Mouse (Mus musculus) lung, postnatal 4 days (tissue): Measurements from ENCODE around the gene 1700125H20Rik.
A peak's percentile ranks its signal among the peaks of the same experiment; 100 is the strongest.
"Not testable (repeated sequence)": the region's sequence is repeated elsewhere in the genome, so short reads cannot be mapped to it uniquely, and the experiment has no call there.

ENCODE experiments used
- DNase-seq, 2 experiments: peaks; one replicate each; pipeline ENCODE4 v3.0.0; 2021

Gene 1700125H20Rik

GRCm38 (mm10) chr11:85170058-85170740 lies at the start of gene 1700125H20Rik:
Gene 1700125H20Rik (plus strand): TSS chr11:85170404.
- peak; percentile 91 to 92 for DNase-seq

GRCm38 (mm10) chr11:85122073-85122472 lies 48.1 kb upstream of the 1700125H20Rik start:
- no peak for DNase-seq

DNA sequence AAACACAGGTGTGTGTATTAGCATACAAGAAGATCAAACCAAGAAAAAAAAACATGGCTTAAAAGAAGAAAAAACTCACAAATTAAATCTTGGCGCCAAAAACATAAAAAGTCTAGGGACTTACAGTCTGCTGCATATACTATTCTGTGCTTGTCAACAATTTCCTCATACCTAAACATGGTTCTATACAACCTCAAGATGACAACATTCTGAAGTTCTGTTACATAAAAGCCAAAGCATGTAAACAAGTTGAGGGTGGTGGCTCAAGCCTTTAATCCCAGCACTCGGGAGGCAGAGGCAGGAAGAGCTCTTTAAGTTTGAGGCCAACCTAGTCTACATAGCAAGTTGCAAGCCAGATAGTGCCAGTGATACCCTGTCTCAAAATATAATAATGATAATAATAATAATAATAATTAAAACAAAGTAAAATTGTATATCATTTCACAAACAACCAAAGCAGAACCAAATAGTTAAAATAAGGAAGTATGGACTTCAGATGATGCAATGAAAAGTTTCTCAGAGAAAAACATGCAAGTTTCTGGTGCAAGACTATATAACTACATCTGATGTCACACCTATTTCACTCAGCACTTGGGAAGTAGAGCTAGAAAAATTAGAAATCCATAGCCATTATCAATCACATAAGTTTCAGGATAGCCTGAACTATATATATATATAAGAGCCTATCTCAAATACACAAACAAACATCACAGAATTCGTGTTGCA lies 46.8 kb upstream of the 1700125H20Rik start:
- no peak for DNase-seq

DNA sequence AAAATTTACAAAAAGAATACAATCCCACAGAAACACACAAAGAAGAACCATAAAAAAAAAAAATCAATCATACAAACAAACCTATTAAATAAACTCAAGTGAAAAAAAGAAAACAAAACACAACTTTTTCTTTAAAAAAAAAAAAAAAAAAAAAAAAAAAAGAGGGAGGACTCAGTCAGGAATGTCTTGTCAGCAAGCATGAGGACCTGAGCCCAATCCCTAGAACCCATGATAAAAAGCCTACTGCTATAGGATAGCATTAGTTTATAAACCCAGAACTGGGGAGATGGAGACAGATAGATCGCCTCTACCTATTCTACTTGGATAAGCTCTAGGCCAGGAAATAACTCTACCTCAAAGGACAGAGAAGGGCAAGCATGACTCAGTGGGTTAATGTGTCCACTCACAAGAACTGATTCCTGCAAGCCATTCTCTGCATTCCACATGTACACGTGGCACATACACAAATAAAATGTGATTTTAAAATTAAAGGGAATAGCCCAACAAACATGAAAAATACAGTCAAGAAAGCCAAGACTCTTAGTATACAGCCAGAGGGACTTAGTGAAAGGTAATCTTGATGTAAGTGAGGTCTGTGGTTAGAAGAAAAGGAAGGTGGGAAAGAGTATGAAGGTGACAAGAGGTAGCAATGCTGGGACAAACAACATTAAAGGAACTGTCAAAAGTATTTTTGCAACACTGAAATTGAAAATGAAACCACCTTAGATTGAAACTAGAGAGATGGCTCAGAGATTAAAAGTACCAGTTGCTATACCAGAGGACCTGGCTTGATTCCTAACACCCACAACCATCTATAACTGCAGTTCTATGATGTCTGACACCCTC lies 43.7 kb upstream of the 1700125H20Rik start:
- DNase-seq, result no peak

GRCm38 (mm10) chr11:85128883-85129282 lies 41.3 kb upstream of the 1700125H20Rik start:
- no peak for DNase-seq

- DNase-seq, result no peak
These were observed 38.7 kb upstream of the 1700125H20Rik start for GRCm38 (mm10) chr11:85131542-85131941.

DNA sequence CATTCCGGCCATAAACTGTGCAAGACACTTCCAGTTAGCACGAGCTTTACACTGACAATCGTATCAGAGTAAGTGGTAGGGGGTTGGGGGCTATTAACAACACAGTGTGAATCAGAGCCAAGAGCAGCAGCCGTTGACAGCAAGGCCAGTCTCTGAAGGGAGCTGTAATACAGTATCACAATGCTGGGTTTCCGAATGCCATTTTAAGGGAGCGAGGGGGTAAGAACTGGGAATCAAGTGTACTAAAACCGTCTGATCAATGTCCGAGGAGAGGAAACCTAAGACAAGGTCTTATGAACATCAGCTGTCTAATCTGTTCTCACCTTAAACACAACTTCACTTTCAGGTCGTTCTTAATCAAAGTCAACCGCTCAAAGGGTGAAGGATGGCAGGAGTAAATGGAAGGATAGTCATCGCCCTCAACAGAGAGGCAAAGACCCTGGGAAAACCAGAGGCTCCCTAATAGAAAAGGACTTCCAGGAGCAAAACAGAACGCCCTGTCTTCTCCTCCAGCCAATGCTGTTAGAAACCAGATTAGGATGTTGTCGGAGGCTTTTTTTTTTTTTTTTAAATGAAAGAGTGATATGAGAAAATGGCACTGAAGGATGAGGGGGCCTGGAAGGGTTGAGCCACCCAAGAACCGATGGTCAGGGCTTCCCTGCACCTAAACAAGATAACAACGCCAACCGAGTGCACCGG lies 31.3 kb upstream of the 1700125H20Rik start:
- peak in 1 of 2 experiments; percentile 9 for DNase-seq

DNA sequence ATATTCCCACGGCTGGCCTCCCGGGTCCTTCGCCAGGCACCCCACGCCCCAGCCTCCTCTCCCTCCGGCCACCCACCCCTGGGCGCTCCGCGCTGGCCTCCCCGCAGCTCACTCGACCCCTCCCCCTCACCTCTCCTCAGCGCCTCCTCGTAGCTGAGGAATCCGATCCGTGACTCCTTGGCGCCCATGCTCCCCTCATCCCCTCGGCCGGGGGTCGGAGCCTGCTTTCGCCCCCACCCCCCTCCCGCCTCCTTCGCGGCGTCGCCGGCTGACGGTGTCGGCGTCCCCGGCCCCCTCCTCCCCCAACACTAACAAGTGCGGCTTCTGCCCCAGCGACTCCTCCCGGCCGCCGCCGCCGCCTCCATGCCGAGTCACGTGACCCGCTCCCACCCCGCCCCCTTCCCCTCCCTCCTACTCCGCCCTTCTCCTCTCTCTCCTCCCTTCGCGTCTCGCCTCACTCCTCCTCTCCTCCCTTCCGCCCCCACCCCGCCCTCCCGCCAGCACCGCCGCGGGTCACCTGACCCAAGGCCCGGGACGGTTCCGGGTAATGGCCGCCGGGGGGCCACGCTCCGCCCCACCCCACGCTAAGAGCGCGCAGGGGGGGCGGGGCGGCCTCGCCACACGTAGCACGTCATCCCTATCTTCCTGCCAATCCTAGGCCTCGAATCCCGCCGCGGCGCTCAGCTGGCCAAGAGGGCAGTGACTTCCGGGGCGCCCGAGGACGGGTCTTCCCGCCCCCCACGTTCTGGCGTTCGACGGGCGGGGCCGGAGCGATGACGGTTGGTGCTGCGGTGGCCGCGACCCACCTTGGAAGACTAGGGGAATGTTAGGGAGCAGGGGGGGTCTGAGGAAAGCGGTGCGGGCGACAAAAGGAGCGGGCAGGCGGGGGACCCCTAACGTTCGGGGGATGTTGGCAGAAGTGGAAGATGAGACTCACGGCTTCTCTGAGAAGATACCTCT lies 30.3 kb upstream of the 1700125H20Rik start, which contains the start of gene Usp32:
TSS of gene Usp32 (minus strand) at position 581 of the 960 bp plus-strand sequence.
- peak; percentile 97 to 99 for DNase-seq

DNA sequence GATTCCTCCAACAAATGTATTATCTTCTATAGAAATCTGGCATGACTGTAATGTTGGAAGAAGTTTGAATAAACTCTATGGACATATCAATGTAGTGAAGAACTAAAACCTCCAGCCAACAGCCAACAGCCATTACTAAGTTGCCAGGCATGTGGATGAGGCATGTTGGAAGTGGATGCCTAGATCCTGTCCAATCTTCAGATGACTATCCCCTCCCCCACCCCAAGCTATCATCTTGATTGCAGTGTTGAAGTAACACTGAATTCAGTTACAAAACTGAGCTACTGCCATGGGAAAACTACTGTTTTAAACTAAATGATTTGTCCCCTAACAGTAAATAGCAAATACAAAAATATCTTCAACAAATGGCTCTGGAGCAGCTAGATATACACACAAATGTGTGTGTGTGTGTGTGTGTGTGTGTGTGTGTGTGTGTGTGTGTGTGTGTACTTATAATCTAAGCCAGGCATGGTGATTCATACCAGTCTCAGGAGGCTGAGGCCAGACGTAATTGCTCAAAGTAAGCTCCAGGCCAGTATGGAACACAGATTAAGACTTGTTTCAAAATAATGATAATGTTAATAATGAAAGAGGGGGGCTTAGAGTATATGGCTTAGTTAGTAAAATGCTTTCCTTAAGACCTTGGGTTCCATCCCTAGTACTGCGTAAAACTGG lies 17.8 kb upstream of the 1700125H20Rik start:
- no peak for DNase-seq

- DNase-seq, result no peak
These were observed 12.9 kb upstream of the 1700125H20Rik start for GRCm38 (mm10) chr11:85157301-85157700.

- DNase-seq, result not testable (repeated sequence)
These were observed 7.2 kb upstream of the 1700125H20Rik start for GRCm38 (mm10) chr11:85163014-85163413.

DNA sequence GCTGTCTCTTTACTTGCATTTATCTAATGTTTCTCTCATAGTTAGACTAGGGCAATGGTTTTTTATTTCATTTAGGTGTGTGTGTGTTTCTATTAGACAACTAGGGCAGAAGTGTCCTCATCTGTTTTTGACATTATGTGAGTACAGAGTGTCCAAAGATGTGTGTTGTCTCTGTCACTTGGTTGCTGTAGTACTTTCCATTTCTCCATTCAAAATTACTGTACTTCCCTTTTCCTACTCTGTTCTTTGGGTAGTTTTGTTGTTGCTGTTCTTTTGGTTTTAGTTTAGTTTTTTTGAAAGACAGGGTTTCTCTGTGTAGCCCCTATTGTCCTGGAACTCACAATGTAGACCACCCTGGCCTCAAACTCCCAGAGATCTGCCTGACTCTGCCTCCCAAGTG lies 5.8 kb upstream of the 1700125H20Rik start:
- DNase-seq, result no peak

- no peak for DNase-seq
These were observed 2.7 kb upstream of the 1700125H20Rik start for GRCm38 (mm10) chr11:85167503-85167902.

GRCm38 (mm10) chr11:85170833-85171232 lies 629 bp downstream of the 1700125H20Rik start:
- DNase-seq, result no peak

DNA sequence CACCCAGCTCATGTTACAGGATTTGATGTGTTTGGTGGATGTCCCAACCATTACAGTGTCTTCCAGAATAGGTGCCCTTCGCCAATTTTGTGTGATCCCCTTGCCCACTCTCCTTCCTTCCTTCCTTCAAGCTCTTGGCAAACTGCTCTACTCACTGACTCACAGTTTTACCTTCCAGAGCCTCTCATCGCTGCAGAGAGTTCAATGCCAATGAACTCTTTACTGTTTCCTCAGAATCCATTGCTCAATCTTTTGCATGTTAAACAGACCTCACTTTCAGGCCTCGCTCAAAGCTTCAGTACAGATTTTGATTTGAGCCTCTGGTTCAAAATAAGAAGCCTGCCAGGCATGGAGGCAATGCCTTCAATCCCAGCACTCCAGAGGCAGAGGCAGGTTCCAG lies 5.7 kb downstream of the 1700125H20Rik start:
- DNase-seq, result no peak

DNA sequence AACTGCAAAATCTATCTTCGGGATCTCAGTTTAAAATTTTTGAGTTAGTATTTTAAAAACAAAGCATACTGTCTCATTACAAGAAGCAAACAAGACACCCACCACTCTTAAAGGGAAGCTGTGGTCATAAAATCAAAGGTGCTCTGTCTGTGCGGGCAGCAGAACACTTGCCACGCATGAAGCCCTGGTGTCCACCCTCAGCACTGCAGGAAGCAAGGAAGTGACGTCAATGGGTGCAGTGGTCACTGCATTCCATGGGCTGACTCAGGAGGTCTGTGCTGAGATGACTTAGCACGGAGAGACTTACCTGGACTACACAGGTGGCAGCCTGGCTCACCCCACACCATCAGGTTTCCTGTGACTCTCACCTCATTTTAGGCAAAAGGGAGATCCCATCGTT lies 7.6 kb downstream of the 1700125H20Rik start:
- no peak for DNase-seq

- DNase-seq, result no peak
These were observed 8.2 kb downstream of the 1700125H20Rik start for GRCm38 (mm10) chr11:85178413-85178812.

DNA sequence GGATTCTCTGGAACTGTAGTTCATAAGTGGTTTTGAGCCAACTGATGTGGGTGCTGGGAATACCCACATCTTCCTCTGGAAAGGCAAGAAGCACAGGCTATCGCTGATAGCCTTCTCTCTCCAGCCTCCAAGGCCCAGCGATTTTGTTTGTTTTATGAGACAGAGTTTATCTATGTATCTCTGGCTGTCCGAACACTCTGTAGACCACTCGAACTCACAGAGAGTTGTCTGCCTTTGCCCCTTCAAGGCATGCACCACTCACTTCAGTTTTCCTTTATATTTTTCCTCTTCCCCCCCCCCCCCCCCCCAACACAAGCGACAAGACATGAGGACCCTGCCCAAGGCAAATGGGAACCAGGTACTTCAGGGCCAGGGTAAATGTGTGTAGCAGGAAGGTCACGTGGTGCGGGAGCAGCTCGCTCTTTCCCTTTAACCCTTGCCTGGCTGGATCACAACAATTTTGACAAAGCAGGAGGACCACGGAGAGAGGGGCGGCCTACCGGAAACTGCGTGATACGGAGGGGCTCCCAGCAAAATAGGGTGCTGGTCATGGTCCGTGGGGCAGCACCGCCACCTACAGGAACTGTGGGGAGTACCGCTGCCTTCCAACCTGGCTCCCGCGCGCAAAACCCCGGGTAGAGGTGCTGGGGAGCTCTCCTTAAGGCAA lies 12.5 kb downstream of the 1700125H20Rik start:
- peak; percentile 81 to 83 for DNase-seq

DNA sequence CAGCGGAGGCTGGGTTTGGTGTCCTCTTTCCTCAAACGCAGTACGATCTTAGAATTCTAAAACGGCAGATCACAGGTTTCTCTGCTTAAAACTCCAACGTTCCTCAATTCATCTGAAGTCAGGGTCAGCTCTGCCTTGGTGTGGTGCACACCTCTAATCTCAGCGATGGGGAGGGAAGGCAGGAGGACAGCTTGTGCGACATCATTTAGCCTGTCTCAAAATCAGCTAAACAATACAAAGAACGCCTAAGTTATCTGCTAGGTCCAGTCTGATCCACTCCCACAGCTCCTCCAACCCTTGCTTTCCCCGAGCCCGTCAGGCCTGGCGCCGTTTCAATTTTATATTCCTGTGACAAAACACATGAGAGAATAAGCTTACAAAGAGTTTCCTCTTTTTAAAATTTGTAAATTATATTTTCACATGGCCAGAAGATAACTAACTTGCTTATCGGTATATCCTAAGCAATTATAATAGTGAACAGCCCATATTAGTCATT lies 13.1 kb downstream of the 1700125H20Rik start:
- DNase-seq, result no peak

GRCm38 (mm10) chr11:85184082-85184481 lies 13.9 kb downstream of the 1700125H20Rik start:
- peak in 1 of 2 experiments; percentile 48 for DNase-seq
